Mouse (Mus musculus): ENCODE data around the gene Ywhae. TPM values are rescaled to one million over a fixed set of nuclear protein-coding genes. Genes with fewer than 3 reads are reported as not detected.
A peak's percentile ranks its signal among the peaks of the same experiment; 100 is the strongest.

Gene Ywhae
- polyA plus RNA-seq, 1 experiment: 701 TPM

DNA sequence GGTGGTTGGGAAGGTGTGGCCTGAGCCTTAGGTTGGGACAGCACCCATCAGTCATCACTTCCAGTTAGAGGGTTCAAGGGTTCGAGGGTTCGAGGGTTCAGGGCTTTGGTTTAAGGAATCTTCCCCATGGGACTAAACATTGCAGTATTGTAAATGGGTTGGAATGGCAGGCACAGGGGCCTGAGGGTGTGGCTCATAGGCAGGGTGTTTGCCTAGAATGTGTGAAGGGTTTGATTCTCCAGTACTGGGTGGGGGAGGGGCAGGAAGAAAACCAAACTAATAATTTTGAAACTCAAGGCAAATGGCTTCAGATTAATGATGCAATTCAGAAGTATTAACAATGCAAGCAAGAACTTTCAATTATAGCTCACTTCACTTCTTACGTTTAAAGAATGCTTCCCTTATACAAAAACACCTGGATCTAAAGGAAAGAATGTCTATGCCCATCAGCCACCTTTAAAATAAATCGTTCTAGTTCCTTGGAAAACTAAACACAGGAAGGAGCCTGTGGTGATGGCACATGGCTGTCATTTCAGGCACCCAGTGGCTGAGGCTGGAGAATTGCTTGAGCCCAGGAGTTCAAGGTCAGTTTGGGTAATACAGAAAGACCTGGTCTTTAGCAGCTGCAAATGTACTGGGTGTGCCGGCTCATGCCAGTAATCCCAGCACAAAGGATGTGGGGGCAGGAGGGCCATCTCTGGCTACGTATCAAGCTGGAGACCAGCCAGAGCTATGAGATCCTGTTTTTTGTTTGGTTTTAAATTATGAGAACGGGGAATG, 69.3 kb downstream of the Ywhae start:
- no peak for TF ChIP-seq CTCF (IDR thresholded peaks at IDR 0.05; ENCODE audit: borderline replicate concordance, insufficient read depth, low read length)
- TF ChIP-seq POLR2A (IDR thresholded peaks at IDR 0.05; ENCODE audit: low read depth, low read length): no peak
- Histone ChIP-seq H3K4me3 (ENCODE audit: insufficient read depth, low read length) (no peak overlapping the region), H3K4me1 (ENCODE audit: control insufficient read depth, insufficient read depth, low read length) (no peaks in the 10 kb centered on the region), H3K27ac (ENCODE audit: insufficient read depth, low read length) (no peak overlapping the region)

DNA sequence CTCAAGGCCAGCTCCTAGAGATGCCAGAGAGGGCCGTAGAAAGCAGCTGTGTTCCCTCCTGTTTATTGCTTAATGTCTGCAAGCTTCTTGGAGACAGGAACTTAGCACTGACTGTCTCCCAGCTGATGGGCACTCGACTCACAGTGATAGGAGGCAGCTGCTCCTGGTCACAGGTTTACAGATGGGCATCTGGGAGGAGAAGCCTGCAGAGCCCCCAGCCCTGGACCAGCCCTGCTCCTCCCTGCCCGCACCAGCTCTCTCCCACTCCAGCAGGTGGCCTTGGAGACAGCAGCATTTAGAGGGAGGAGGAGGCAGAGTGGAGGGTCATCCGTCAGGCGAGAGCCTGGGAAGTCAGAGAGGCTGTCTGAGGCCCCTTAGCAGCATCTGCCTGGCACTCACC, 74.8 kb downstream of the Ywhae start:
- H3K27ac ChIP-seq (ENCODE audit: insufficient read depth, low read length): no peak overlapping the region
- no peak overlapping the region for H3K4me3 ChIP-seq (ENCODE audit: insufficient read depth, low read length)
- H3K4me1 ChIP-seq (ENCODE audit: control insufficient read depth, insufficient read depth, low read length): no peaks in the 10 kb centered on the region
- no peak for TF ChIP-seq POLR2A (IDR thresholded peaks at IDR 0.05; ENCODE audit: low read depth, low read length)
- TF ChIP-seq CTCF (IDR thresholded peaks at IDR 0.05; ENCODE audit: borderline replicate concordance, insufficient read depth, low read length): no peak

DNA sequence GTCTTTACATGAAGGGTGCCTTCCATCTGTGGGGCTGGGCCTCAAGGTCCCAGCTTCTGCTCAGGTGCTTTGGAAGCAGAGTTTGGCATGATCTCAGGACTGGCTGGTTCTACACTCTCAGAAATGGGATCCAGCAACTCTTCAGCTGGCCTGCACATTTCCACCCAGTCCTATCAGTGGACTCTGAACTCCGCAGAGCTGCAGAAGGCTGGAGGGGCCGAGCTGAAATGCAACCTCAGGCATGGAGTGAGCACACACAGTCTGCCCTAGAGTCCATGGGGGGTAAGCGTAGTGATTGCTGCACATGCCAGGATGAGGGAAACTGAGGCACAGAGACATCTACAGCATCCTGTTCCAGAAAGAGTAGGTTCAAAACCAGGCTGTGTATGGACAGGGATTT, 77.9 kb downstream of the Ywhae start:
- TF ChIP-seq CTCF (IDR thresholded peaks at IDR 0.05; ENCODE audit: borderline replicate concordance, insufficient read depth, low read length) (no peak), POLR2A (IDR thresholded peaks at IDR 0.05; ENCODE audit: low read depth, low read length) (no peak)
- H3K4me3 ChIP-seq (ENCODE audit: insufficient read depth, low read length): no peak overlapping the region
- H3K4me1 ChIP-seq (ENCODE audit: control insufficient read depth, insufficient read depth, low read length): peaks cover 5% of the 10 kb centered on the region; the same call in 1 of the 2 replicates
- H3K27ac ChIP-seq (ENCODE audit: insufficient read depth, low read length): no peak overlapping the region

DNA sequence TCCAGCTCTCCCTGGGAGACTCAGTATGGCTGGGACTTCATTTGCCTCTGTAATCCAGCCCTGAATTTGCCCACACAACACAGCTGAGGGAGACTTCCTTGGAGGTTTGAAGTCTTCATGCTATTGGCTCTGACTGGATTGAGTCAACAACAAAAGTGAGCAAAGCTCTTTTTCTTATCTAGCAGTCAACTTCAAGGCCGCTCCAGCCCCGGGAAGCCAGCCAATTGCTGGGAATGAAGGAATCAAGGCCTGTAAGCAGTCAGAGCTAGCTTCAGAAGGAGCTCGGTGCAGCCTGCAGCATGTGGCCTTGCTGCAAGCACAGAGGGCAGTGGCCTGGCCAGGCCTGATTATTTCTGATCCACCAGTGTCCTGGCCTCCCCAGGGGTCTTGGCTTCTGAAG, 79.2 kb downstream of the Ywhae start:
- Histone ChIP-seq H3K4me1 (ENCODE audit: control insufficient read depth, insufficient read depth, low read length) (peaks cover 5% of the 10 kb centered on the region; the same call in 1 of the 2 replicates), H3K27ac (ENCODE audit: insufficient read depth, low read length) (peak overlapping the region; percentile 28), H3K4me3 (ENCODE audit: insufficient read depth, low read length) (no peak overlapping the region)
- TF ChIP-seq POLR2A (IDR thresholded peaks at IDR 0.05; ENCODE audit: low read depth, low read length) (no peak), CTCF (IDR thresholded peaks at IDR 0.05; ENCODE audit: borderline replicate concordance, insufficient read depth, low read length) (no peak)

DNA sequence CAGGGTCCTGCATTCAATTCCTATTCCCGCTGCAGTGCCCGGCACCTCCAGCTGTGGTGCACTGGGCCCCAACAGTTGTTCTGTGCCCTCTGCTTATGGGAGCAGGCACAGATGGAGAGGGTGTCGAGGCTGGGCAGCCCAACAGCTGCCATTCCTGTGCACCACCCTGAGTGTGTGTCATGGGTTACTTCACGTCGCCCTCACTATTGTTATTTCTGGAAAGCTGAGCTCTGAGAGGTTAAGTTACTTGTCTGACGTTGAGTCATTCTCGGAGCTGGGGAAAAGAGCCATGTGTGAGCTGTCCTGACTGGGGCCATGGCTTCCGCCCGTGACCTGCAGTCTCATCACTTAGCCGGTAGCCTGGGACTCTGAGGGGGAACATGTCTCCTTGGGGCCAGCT, 80.4 kb downstream of the Ywhae start:
- no peak for TF ChIP-seq POLR2A (IDR thresholded peaks at IDR 0.05; ENCODE audit: low read depth, low read length)
- no peak for TF ChIP-seq CTCF (IDR thresholded peaks at IDR 0.05; ENCODE audit: borderline replicate concordance, insufficient read depth, low read length)
- peaks cover 5% of the 10 kb centered on the region; the same call in 1 of the 2 replicates for H3K4me1 ChIP-seq (ENCODE audit: control insufficient read depth, insufficient read depth, low read length)
- peak overlapping the region; percentile 44; the same call in 1 of the 2 replicates for H3K27ac ChIP-seq (ENCODE audit: insufficient read depth, low read length)
- H3K4me3 ChIP-seq (ENCODE audit: insufficient read depth, low read length): no peak overlapping the region

Other genes with a start within 250 kb of the Ywhae start
- 127 and 132 TPM in 2 replicates for gene Prpf8, start 246.1 kb upstream of the Ywhae start, polyA plus RNA-seq (2011; ENCODE audit: insufficient read length, low read depth, missing spikeins)
- gene Rilp, start 222.8 kb upstream of the Ywhae start, polyA plus RNA-seq (2011; ENCODE audit: insufficient read length, low read depth, missing spikeins): 1.7 TPM in 2 replicates
- 0.25 TPM in 1 of 2 replicates, not detected in the other for gene Scarf1, start 219.3 kb upstream of the Ywhae start, polyA plus RNA-seq (2011; ENCODE audit: insufficient read length, low read depth, missing spikeins)
- 5.4 and 6.9 TPM in 2 replicates for gene Slc43a2, start 201.2 kb upstream of the Ywhae start, polyA plus RNA-seq (2011; ENCODE audit: insufficient read length, low read depth, missing spikeins)
- 160 and 204 TPM in 2 replicates for gene Pitpna, start 144.8 kb upstream of the Ywhae start, polyA plus RNA-seq (2011; ENCODE audit: insufficient read length, low read depth, missing spikeins)
- 15.2 and 17.8 TPM in 2 replicates for gene Inpp5k, start 101.9 kb upstream of the Ywhae start, polyA plus RNA-seq (2011; ENCODE audit: insufficient read length, low read depth, missing spikeins)
- gene Myo1c, start 82.4 kb upstream of the Ywhae start, polyA plus RNA-seq (2011; ENCODE audit: insufficient read length, low read depth, missing spikeins): 169 and 247 TPM in 2 replicates
- gene Crk, start 53.6 kb upstream of the Ywhae start, polyA plus RNA-seq (2011; ENCODE audit: insufficient read length, low read depth, missing spikeins): 133 TPM in 2 replicates
- 1.5 and 1.9 TPM in 2 replicates for gene Doc2b, start 63.2 kb downstream of the Ywhae start, polyA plus RNA-seq (2011; ENCODE audit: insufficient read length, low read depth, missing spikeins)
- gene Rph3al, start 205.6 kb downstream of the Ywhae start, polyA plus RNA-seq (2011; ENCODE audit: insufficient read length, low read depth, missing spikeins): 0.47 and 0.82 TPM in 2 replicates